ENCODE assay signal across 16 mouse cellular contexts in the genomic region with DNA sequence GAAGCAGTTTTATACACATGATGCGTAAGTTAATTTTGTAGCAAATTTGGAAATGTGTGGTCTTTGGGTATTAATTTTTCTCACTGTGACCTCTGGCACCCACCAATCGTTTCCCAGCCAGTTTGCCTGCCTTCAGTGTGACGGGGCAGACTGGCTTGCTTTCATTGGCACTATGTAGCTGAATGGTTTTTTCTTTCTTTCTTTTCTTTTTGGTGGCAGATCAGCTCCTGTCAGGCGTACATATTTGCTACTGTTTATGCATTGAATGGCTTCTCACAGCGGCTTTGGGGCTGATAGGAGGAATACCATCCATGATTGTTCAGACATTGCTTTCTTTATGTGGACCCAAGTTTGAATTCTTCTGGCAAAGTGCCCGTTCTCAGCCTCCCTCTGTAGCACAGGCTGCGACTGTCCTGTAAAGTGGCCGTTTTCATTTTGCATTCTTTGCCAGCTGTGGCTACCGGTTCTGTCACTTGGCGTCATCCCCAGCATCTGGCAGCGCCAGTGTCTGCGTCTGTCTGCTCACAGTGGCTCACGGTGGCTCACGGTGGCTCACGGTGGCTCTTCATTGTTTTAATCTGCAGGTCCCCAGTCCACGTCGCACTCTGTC. TPM values are rescaled to one million over a fixed set of nuclear protein-coding genes. Genes with fewer than 3 reads are reported as not detected.
DNase-seq lines count a peak whose midpoint lies in the region; ATAC-seq lines count a peak whose summit lies in the region.
"Had no signal": no experiment of that assay in that cellular context is flagged by ENCODE, and none has a peak within 500 bp of the region (broad histone marks: within the 10 kb centered on the region; RNA-seq: fewer than 3 reads in every experiment).

No protein-coding gene starts in this region.

- no peak overlapping the region for H3K4me3 ChIP-seq in hindbrain, embryonic 10.5 days
- no peak overlapping the region for H3K4me3 ChIP-seq in neural tube, embryonic 13.5 days
- H3K4me3 ChIP-seq in liver, embryonic 12.5 days: no peak overlapping the region
- H3K4me3 ChIP-seq: embryonic facial prominence, embryonic 12.5 days; left cerebral cortex, adult 2 months had no signal

- no peak overlapping the region for H3K9ac ChIP-seq in neural tube, embryonic 13.5 days
- no peak overlapping the region for H3K9ac ChIP-seq in liver, embryonic 12.5 days
- H3K9ac ChIP-seq: embryonic facial prominence, embryonic 12.5 days had no signal

- DNase-seq in cerebellum, postnatal 4 days (ENCODE audit: low spot score in 2 of 2): peak; percentile 19 to 30
- no peak for DNase-seq in cerebellum, adult 11-12 months
- peak; percentile 29 for DNase-seq in lung, postnatal 10 days
- DNase-seq in lung, postnatal 14 days: no peak
- no peak for DNase-seq in hindbrain, embryonic 10.5 days (ENCODE audit: low spot score)
- no peak for DNase-seq in spleen, postnatal 10 days (ENCODE audit: low spot score in 2 of 2)
- DNase-seq: cerebellum, adult 8-10 months; heart, postnatal 14 days; kidney, adult 11 months; thymus, adult 2 months had no signal

- peaks cover 13% of the 10 kb centered on the region for H3K4me1 ChIP-seq in hindbrain, embryonic 10.5 days (replicated peaks)
- H3K4me1 ChIP-seq in neural tube, embryonic 13.5 days (replicated peaks): peaks cover 18% of the 10 kb centered on the region
- H3K4me1 ChIP-seq in liver, embryonic 12.5 days: no peaks in the 10 kb centered on the region
- H3K4me1 ChIP-seq: embryonic facial prominence, embryonic 12.5 days had no signal

- WGBS in hindbrain, embryonic 10.5 days: 89% methylated on average over 17 of the region's 17 CpGs
- WGBS in neural tube, embryonic 13.5 days: 60% methylated on average over 17 of the region's 17 CpGs
- WGBS in liver, embryonic 12.5 days (ENCODE audit: insufficient replicate concordance): 73% methylated on average over 17 of the region's 17 CpGs

- H3K9me3 ChIP-seq in hindbrain, embryonic 10.5 days: no peaks in the 10 kb centered on the region
- no peaks in the 10 kb centered on the region for H3K9me3 ChIP-seq in neural tube, embryonic 13.5 days
- H3K9me3 ChIP-seq in liver, embryonic 12.5 days (replicated peaks): no peaks in the 10 kb centered on the region
- H3K9me3 ChIP-seq: embryonic facial prominence, embryonic 12.5 days had no signal

- no peaks in the 10 kb centered on the region for H3K27me3 ChIP-seq in hindbrain, embryonic 10.5 days (ENCODE audit: insufficient read depth, poor library complexity, severe bottlenecking)
- H3K27me3 ChIP-seq in neural tube, embryonic 13.5 days: no peaks in the 10 kb centered on the region
- H3K27me3 ChIP-seq in liver, embryonic 12.5 days (replicated peaks): no peaks in the 10 kb centered on the region
- H3K27me3 ChIP-seq: embryonic facial prominence, embryonic 12.5 days had no signal

- H3K36me3 ChIP-seq in hindbrain, embryonic 10.5 days: peaks cover 26% of the 10 kb centered on the region
- 0 out of 2 replicates have a peak, but pooled peaks cover 6% of the 10 kb centered on the region for H3K36me3 ChIP-seq in neural tube, embryonic 13.5 days
- H3K36me3 ChIP-seq in liver, embryonic 12.5 days: no peaks in the 10 kb centered on the region

- peak overlapping the region; percentile 62; the same call in 1 of the 2 replicates for H3K27ac ChIP-seq in hindbrain, embryonic 10.5 days
- peak overlapping the region; percentile 30; the same call in 1 of the 2 replicates for H3K27ac ChIP-seq in neural tube, embryonic 13.5 days (replicated peaks)
- no peak overlapping the region for H3K27ac ChIP-seq in liver, embryonic 12.5 days
- H3K27ac ChIP-seq: embryonic facial prominence, embryonic 12.5 days; left cerebral cortex, adult 2 months; macrophage had no signal

- H3K4me2 ChIP-seq in neural tube, embryonic 13.5 days: no peak overlapping the region
- H3K4me2 ChIP-seq in liver, embryonic 12.5 days: no peak overlapping the region
- H3K4me2 ChIP-seq: embryonic facial prominence, embryonic 12.5 days; liver, embryonic 11.5 days had no signal

- no peak for ATAC-seq in neural tube, embryonic 13.5 days (ENCODE audit: low read depth)
- no peak for ATAC-seq in liver, embryonic 12.5 days

RNA-seq across cellular contexts. Expression of a gene that starts 38.1 kb away (rescaled TPM):
- polyA plus RNA-seq in hindbrain, embryonic 10.5 days (2016; fragmentation: Nextera tagmentation; extraction: Ambion mirVana): 328 and 552 TPM in 2 replicates
- 792 and 821 TPM in 2 replicates for polyA plus RNA-seq in neural tube, embryonic 13.5 days (2015; fragmentation: Nextera tagmentation; extraction: Ambion mirVana)
- 133 and 145 TPM in 2 replicates for polyA plus RNA-seq in liver, embryonic 12.5 days (2016; fragmentation: Nextera tagmentation; extraction: Ambion mirVana)

Comparison
In these comparisons a context has a peak if more than half of its experiments do, and no peak if none do; other contexts are left out.
1. DNase-seq: peak in cerebellum, postnatal 4 days (2 of 2) and lung, postnatal 10 days (single experiment); none in cerebellum, adult 11-12 months (single experiment), lung, postnatal 14 days (single experiment), hindbrain, embryonic 10.5 days (single experiment) and spleen, postnatal 10 days (0 of 2).